Mouse (Mus musculus): ENCODE data around the gene Mettl21a.

DNA sequence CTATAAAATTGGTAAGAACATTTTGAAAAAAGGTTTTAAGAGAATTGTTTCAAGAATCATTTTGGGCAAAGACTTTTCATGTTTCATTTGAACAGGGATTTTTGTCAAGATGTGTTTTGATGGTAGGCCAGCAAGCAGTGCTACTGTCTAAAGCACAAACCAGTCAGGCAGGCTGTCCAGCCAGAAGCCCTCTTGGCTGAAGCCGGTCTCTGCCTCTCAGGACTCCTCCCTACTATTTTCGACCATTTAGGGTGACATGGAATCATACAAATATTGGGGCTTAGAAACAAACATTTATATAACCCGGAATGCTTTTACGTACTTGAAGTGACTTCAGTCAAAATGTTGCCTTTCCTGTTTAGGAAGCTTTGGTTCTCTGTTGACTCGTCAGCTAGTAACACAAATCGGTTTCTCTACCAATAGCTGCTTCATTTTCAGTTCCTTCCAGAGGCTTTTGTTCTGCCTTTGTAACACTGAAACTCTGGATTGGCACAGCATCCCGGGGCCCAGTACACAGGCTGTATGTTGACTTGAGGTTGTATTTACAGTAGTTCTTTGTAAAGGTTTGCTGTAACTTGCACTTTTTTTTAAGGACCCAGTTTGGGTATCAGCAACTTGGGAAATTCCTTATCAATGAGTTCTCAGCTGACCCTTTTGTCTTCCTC, 16.5 kb downstream of the Mettl21a start:
- TF ChIP-seq CTCF (IDR thresholded peaks at IDR 0.05; ENCODE audit: insufficient read depth, low read depth, low read length) (no peak), POLR2A (IDR thresholded peaks at IDR 0.05; ENCODE audit: insufficient read depth, low read depth, low read length) (no peak)

Data from olfactory bulb, adult 2 months (tissue).